Mouse (Mus musculus) forebrain, embryonic 16.5 days (tissue): ENCODE measurements around the gene Uck2. TPM values are rescaled to one million over a fixed set of nuclear protein-coding genes. Genes with fewer than 3 reads are reported as not detected.

Experiments used
- ATAC-seq: fragments of 200-750 bp; cut with Nextera tagmentation; 2 replicates; pipeline ENCODE4 v1.8.0; 2017; ENCODE audit warnings: mild to moderate bottlenecking, moderate library complexity
- H3K27ac ChIP-seq: fragments of 300-500 bp; sonication (generic); 2 replicates; pipeline ENCODE4 v1.5.1; 2014; ENCODE audit warnings: low read length, control low read depth
- H3K27me3 ChIP-seq: fragments of 300-500 bp; sonication (generic); replicated peaks from 2 replicates; pipeline ENCODE4 v1.6.1; 2014; ENCODE audit warnings: low read length; ENCODE audit not compliant: control insufficient read depth, insufficient read depth
- H3K36me3 ChIP-seq: fragments of 300-500 bp; sonication (generic); 2 replicates; pipeline ENCODE4 v1.6.1; 2014; ENCODE audit not compliant: control insufficient read depth, insufficient read depth
- H3K4me1 ChIP-seq: fragments of 300-500 bp; sonication (generic); replicated peaks from 2 replicates; pipeline ENCODE4 v1.6.1; 2014; ENCODE audit warnings: low read length; ENCODE audit not compliant: control insufficient read depth, insufficient read depth
- H3K4me2 ChIP-seq: fragments of 300-500 bp; sonication (generic); 2 replicates; pipeline ENCODE4 v1.6.1; 2014; ENCODE audit warnings: mild to moderate bottlenecking, low read length, control low read depth
- H3K4me3 ChIP-seq: fragments of 300-500 bp; sonication (generic); replicated peaks from 2 replicates; pipeline ENCODE4 v1.5.1; 2014; ENCODE audit warnings: mild to moderate bottlenecking, low read length, control low read depth
- H3K9ac ChIP-seq: fragments of 300-500 bp; sonication (generic); replicated peaks from 2 replicates; pipeline ENCODE4 v1.6.1; 2014; ENCODE audit warnings: low read depth, low read length, control low read depth
- H3K9me3 ChIP-seq: fragments of 300-500 bp; sonication (generic); 2 replicates; pipeline ENCODE4 v1.6.1; 2016; ENCODE audit warnings: low read length; ENCODE audit not compliant: control insufficient read depth
- WGBS: fragments of 180-500 bp; shearing (Covaris S2); extraction: QIAGEN DNeasy Blood & Tissue Kit; methylation state at CpG from one replicate; pipeline ENCODE4 v1.1.7; 2014; 5-methylcytosine and 5-hydroxymethylcytosine counted together
- polyA plus RNA-seq: library from polyadenylated mRNA; unstranded; fragments of >200 nt; fragmentation: Nextera tagmentation; extraction: Ambion mirVana; gene quantifications from 2 replicates; pipeline ENCODE4 v1.2.1, GENCODE M21; 2015

Gene Uck2
- polyA plus RNA-seq, 1 experiment from 2014 or later: 62.7 TPM

GRCm38 (mm10) chr1:167305501-167306137 lies 20.5 kb upstream of the Uck2 start:
- 74% methylated on average over 7 of the region's 7 CpGs for WGBS
- Histone ChIP-seq H3K36me3 (peaks cover 2% of the 10 kb centered on the region; the same call in 1 of the 2 replicates), H3K4me1 (peaks cover 9% of the 10 kb centered on the region), H3K27ac (no peak overlapping the region), H3K9ac (no peak overlapping the region), H3K4me2 (no peak overlapping the region), H3K4me3 (no peak overlapping the region), H3K27me3 (no peaks in the 10 kb centered on the region), H3K9me3 (no peaks in the 10 kb centered on the region)
- no peak for ATAC-seq

- H3K36me3 ChIP-seq: no peaks in the 10 kb centered on the region
- H3K27me3 ChIP-seq: no peaks in the 10 kb centered on the region
- WGBS: 87% methylated on average over 2 of the region's 2 CpGs
- no peak overlapping the region for H3K9ac ChIP-seq
- no peak for ATAC-seq
- H3K4me2 ChIP-seq: no peak overlapping the region
- no peak overlapping the region for H3K4me3 ChIP-seq
- H3K4me1 ChIP-seq: no peaks in the 10 kb centered on the region
- H3K9me3 ChIP-seq: no peaks in the 10 kb centered on the region
- H3K27ac ChIP-seq: no peak overlapping the region
These were observed 15.0 kb upstream of the Uck2 start for GRCm38 (mm10) chr1:167300122-167300521.

GRCm38 (mm10) chr1:167295679-167296402 lies 10.7 kb upstream of the Uck2 start:
- Histone ChIP-seq H3K9me3 (no peaks in the 10 kb centered on the region), H3K36me3 (no peaks in the 10 kb centered on the region), H3K9ac (no peak overlapping the region), H3K4me2 (no peak overlapping the region), H3K4me3 (no peak overlapping the region), H3K4me1 (no peaks in the 10 kb centered on the region), H3K27ac (no peak overlapping the region), H3K27me3 (no peaks in the 10 kb centered on the region)
- no peak for ATAC-seq
- 67% methylated on average over 13 of the region's 13 CpGs for WGBS

GRCm38 (mm10) chr1:167292447-167292846 lies 7.3 kb upstream of the Uck2 start:
- 64% methylated on average over 11 of the region's 11 CpGs for WGBS
- Histone ChIP-seq H3K9ac (no peak overlapping the region), H3K4me1 (peaks cover 6% of the 10 kb centered on the region; the same call in 1 of the 2 replicates), H3K27me3 (no peaks in the 10 kb centered on the region), H3K36me3 (no peaks in the 10 kb centered on the region), H3K27ac (no peak overlapping the region), H3K4me2 (no peak overlapping the region), H3K4me3 (no peak overlapping the region), H3K9me3 (no peaks in the 10 kb centered on the region)
- ATAC-seq: no peak

- no peak overlapping the region for H3K27ac ChIP-seq
- H3K9ac ChIP-seq: no peak overlapping the region
- no peaks in the 10 kb centered on the region for H3K36me3 ChIP-seq
- no peak overlapping the region for H3K4me2 ChIP-seq
- no peak for ATAC-seq
- H3K9me3 ChIP-seq: no peaks in the 10 kb centered on the region
- no peaks in the 10 kb centered on the region for H3K27me3 ChIP-seq
- peaks cover 6% of the 10 kb centered on the region; the same call in 1 of the 2 replicates for H3K4me1 ChIP-seq
- 79% methylated on average over 8 of the region's 8 CpGs for WGBS
- H3K4me3 ChIP-seq: no peak overlapping the region
These were observed 6.5 kb upstream of the Uck2 start for GRCm38 (mm10) chr1:167291610-167292009.

- Histone ChIP-seq H3K4me2 (no peak overlapping the region), H3K4me3 (no peak overlapping the region), H3K9me3 (no peaks in the 10 kb centered on the region), H3K27me3 (no peaks in the 10 kb centered on the region), H3K27ac (no peak overlapping the region), H3K4me1 (peaks cover 10% of the 10 kb centered on the region), H3K9ac (no peak overlapping the region), H3K36me3 (no peaks in the 10 kb centered on the region)
- WGBS: 19% methylated on average over 6 of the region's 6 CpGs
- no peak for ATAC-seq
These were observed 5.1 kb upstream of the Uck2 start for GRCm38 (mm10) chr1:167290263-167290592.

GRCm38 (mm10) chr1:167289567-167290262 lies 4.6 kb upstream of the Uck2 start:
- Histone ChIP-seq H3K9ac (no peak overlapping the region), H3K36me3 (no peaks in the 10 kb centered on the region), H3K4me1 (peaks cover 10% of the 10 kb centered on the region), H3K27me3 (no peaks in the 10 kb centered on the region), H3K27ac (no peak overlapping the region), H3K4me3 (no peak overlapping the region), H3K9me3 (no peaks in the 10 kb centered on the region), H3K4me2 (no peak overlapping the region)
- peak; percentile 51 for ATAC-seq
- WGBS: 7% methylated on average over 11 of the region's 11 CpGs

GRCm38 (mm10) chr1:167288665-167289538 lies 3.8 kb upstream of the Uck2 start:
- no peaks in the 10 kb centered on the region for H3K27me3 ChIP-seq
- H3K4me1 ChIP-seq: peaks cover 10% of the 10 kb centered on the region
- ATAC-seq: no peak
- no peaks in the 10 kb centered on the region for H3K9me3 ChIP-seq
- H3K4me3 ChIP-seq: no peak overlapping the region
- WGBS: 49% methylated on average over 11 of the region's 11 CpGs
- H3K4me2 ChIP-seq: no peak overlapping the region
- H3K9ac ChIP-seq: no peak overlapping the region
- no peaks in the 10 kb centered on the region for H3K36me3 ChIP-seq
- H3K27ac ChIP-seq: no peak overlapping the region

- Histone ChIP-seq H3K4me2 (no peak overlapping the region), H3K4me3 (no peak overlapping the region), H3K9ac (no peak overlapping the region), H3K4me1 (peaks cover 20% of the 10 kb centered on the region), H3K9me3 (no peaks in the 10 kb centered on the region), H3K27ac (no peak overlapping the region), H3K27me3 (no peaks in the 10 kb centered on the region), H3K36me3 (no peaks in the 10 kb centered on the region)
- ATAC-seq: no peak
- 92% methylated on average over 5 of the region's 5 CpGs for WGBS
These were observed 2.0 kb upstream of the Uck2 start for GRCm38 (mm10) chr1:167287156-167287555.
